8 mouse cellular contexts compared by ENCODE assay signal in genomic region chr11:94404641-94405260, GRCm38 (mm10). TPM values are rescaled to one million over a fixed set of nuclear protein-coding genes. Genes with fewer than 3 reads are reported as not detected.
DNase-seq lines count a peak whose midpoint lies in the region; ATAC-seq and TF ChIP-seq lines count a peak whose summit lies in the region.

No protein-coding gene starts in this region.

- peak; percentile 71 for TF ChIP-seq RAD21 in CH12.LX (IDR thresholded peaks at IDR 0.05; ENCODE audit: low read depth, low read length)

- 23% methylated on average over 11 of the region's 11 CpGs for WGBS in embryonic facial prominence, embryonic 13.5 days
- WGBS in heart, embryonic 16.5 days: 25% methylated on average over 11 of the region's 11 CpGs
- WGBS in large intestine, adult 2 months: 10% methylated on average over 11 of the region's 11 CpGs
- 22% methylated on average over 11 of the region's 11 CpGs for WGBS in lung, adult 2 months

- peak; percentile 75 to 94 for TF ChIP-seq CTCF in CH12.LX (conservative IDR thresholded peaks at IDR 0.05 in 1 of 2, IDR thresholded peaks at IDR 0.05 in 1 of 2; ENCODE audit: low read depth in 2 of 2, low read length in 2 of 2)
- TF ChIP-seq CTCF in lung, adult 2 months (IDR thresholded peaks at IDR 0.05; ENCODE audit: insufficient read depth, low read length): peak; percentile 90

- H3K9me3 ChIP-seq in CH12.LX (replicated peaks; ENCODE audit: low read length): no peaks in the 10 kb centered on the region
- no peaks in the 10 kb centered on the region for H3K9me3 ChIP-seq in embryonic facial prominence, embryonic 13.5 days
- H3K9me3 ChIP-seq in heart, embryonic 16.5 days (replicated peaks; ENCODE audit: control insufficient read depth, low read length): no peaks in the 10 kb centered on the region

- peak; percentile 80 for DNase-seq in CH12.LX (ENCODE audit: extremely low read depth)
- peak; percentile 59 to 70 for DNase-seq in adrenal gland, postnatal 4 days (ENCODE audit: low spot score in 2 of 2)
- peak; percentile 85 for DNase-seq in large intestine, adult 2 months (ENCODE audit: low read depth, low spot score)
- DNase-seq in lung, adult 2 months: peak; percentile 92
- peak; percentile 85 for DNase-seq in retina, embryonic 14.5 days (ENCODE audit: low spot score)
- peak; percentile 79 for DNase-seq in thymus, postnatal 25 days

- H3K27ac ChIP-seq in CH12.LX (ENCODE audit: insufficient read depth, low read depth): no peak overlapping the region
- 0 out of 2 replicates have a peak overlapping the region, but pooled peaks have one; percentile 48 for H3K27ac ChIP-seq in embryonic facial prominence, embryonic 13.5 days
- no peak overlapping the region for H3K27ac ChIP-seq in heart, embryonic 16.5 days (ENCODE audit: low read length)

- peak overlapping the region in 2 of 3 experiments; percentile 2 to 9 for H3K4me3 ChIP-seq in CH12.LX (replicated peaks in 1 of 3; ENCODE audit: low read depth in 2 of 3, low read length in 2 of 3, poor library complexity in 1 of 3)
- H3K4me3 ChIP-seq in embryonic facial prominence, embryonic 13.5 days: no peak overlapping the region
- no peak overlapping the region for H3K4me3 ChIP-seq in heart, embryonic 16.5 days (ENCODE audit: low read length)
- H3K4me3 ChIP-seq in lung, adult 2 months (replicated peaks; ENCODE audit: extremely low read depth, low read depth, low read length): no peak overlapping the region

- no peak overlapping the region for H3K9ac ChIP-seq in CH12.LX (ENCODE audit: insufficient read depth, low read depth)
- H3K9ac ChIP-seq in embryonic facial prominence, embryonic 13.5 days: no peak overlapping the region
- H3K9ac ChIP-seq in heart, embryonic 16.5 days (ENCODE audit: low read length): no peak overlapping the region

- H3K36me3 ChIP-seq in CH12.LX (replicated peaks in 1 of 2; ENCODE audit: control insufficient read depth in 1 of 2, insufficient read depth in 1 of 2, low read length in 1 of 2): peaks cover 0 to 2% of the 10 kb centered on the region in 2 experiments
- H3K36me3 ChIP-seq in embryonic facial prominence, embryonic 13.5 days: peaks cover 14% of the 10 kb centered on the region
- no peaks in the 10 kb centered on the region for H3K36me3 ChIP-seq in heart, embryonic 16.5 days (ENCODE audit: control insufficient read depth, insufficient read depth)

- dilution Hi-C loops in CH12.LX (cut with MboI; ENCODE audit: extremely low pct_ligation_motif_present, extremely low pct_unique_long_range_greater_than_20kb, low sequenced_read_pairs): no loop called here

- no peak for TF ChIP-seq EP300 in CH12.LX (IDR thresholded peaks at IDR 0.05; ENCODE audit: low read length)

- H3K4me2 ChIP-seq in CH12.LX (ENCODE audit: insufficient read depth, low read depth, poor library complexity, severe bottlenecking): 0 out of 2 replicates have a peak overlapping the region, but pooled peaks have one; percentile 5
- H3K4me2 ChIP-seq in embryonic facial prominence, embryonic 13.5 days: no peak overlapping the region
- no peak overlapping the region for H3K4me2 ChIP-seq in heart, embryonic 16.5 days (ENCODE audit: low read depth, low read length)

- TF ChIP-seq POLR2A in CH12.LX (IDR thresholded peaks at IDR 0.05; ENCODE audit: low read depth, low read length): no peak
- TF ChIP-seq POLR2A in lung, adult 2 months (IDR thresholded peaks at IDR 0.05; ENCODE audit: borderline replicate concordance, extremely low read depth, low read depth, low read length): no peak

- no peaks in the 10 kb centered on the region for H3K79me2 ChIP-seq in CH12.LX (replicated peaks; ENCODE audit: control insufficient read depth, extremely low read depth, insufficient read depth, poor library complexity, severe bottlenecking)

- in situ Hi-C loops in CH12.LX (cut with MboI; ENCODE audit: low pct_ligation_motif_present, low pct_unique_long_range_greater_than_20kb, low sequenced_read_pairs): no loop called here

- H3K4me1 ChIP-seq in CH12.LX (ENCODE audit: control insufficient read depth in 1 of 2, insufficient read depth in 2 of 2): peaks cover 22 to 67% of the 10 kb centered on the region in 2 experiments
- peaks cover 52% of the 10 kb centered on the region for H3K4me1 ChIP-seq in embryonic facial prominence, embryonic 13.5 days
- peaks cover 8% of the 10 kb centered on the region for H3K4me1 ChIP-seq in heart, embryonic 16.5 days (ENCODE audit: control insufficient read depth, insufficient read depth, low read length)
- no peaks in the 10 kb centered on the region for H3K4me1 ChIP-seq in lung, adult 2 months (ENCODE audit: control insufficient read depth, insufficient read depth, low read length)

- no peaks in the 10 kb centered on the region for H3K27me3 ChIP-seq in CH12.LX (replicated peaks)
- no peaks in the 10 kb centered on the region for H3K27me3 ChIP-seq in embryonic facial prominence, embryonic 13.5 days
- H3K27me3 ChIP-seq in heart, embryonic 16.5 days (ENCODE audit: control insufficient read depth, insufficient read depth, low read length): 0 out of 2 replicates have a peak, but pooled peaks cover 5% of the 10 kb centered on the region

- peak; percentile 52; the same call in 1 of the 2 replicates for ATAC-seq in embryonic facial prominence, embryonic 13.5 days (ENCODE audit: insufficient number of reproducible peaks, insufficient read depth, low FRiP score, low TSS enrichment, low read depth)
- ATAC-seq in heart, embryonic 16.5 days (replicated peaks; ENCODE audit: extremely low read depth, insufficient read depth, low FRiP score): peak; percentile 70

TF ChIP-seq in CH12.LX, 34 proteins besides CTCF, POLR2A, EP300 and RAD21:
- TF ChIP-seq SMC3 (IDR thresholded peaks at IDR 0.05; ENCODE audit: low read depth, low read length): peak; percentile 98
- TF ChIP-seq USF1 (IDR thresholded peaks at IDR 0.05; ENCODE audit: low read depth, low read length): no peak
- peak; percentile 60; the same call in 1 of the 2 replicates for TF ChIP-seq ZC3H11A (IDR thresholded peaks at IDR 0.05; ENCODE audit: low read depth, low read length)

RNA-seq across cellular contexts. Expression of gene Abcc3, which starts 12.0 kb away (rescaled TPM):
- 0.08 and 0.21 TPM in 2 replicates for total RNA-seq in CH12.LX (2012; rRNA removed)
- total RNA-seq in CH12.LX (2014; rRNA removed): 0.15 and 0.40 TPM in 2 replicates
- 0.46 and 0.66 TPM in 2 replicates for polyA plus RNA-seq in CH12.LX (2012; ENCODE audit: insufficient read length, low read depth)
- total RNA-seq in adrenal gland, postnatal 4 days (2021): 10 to 100 TPM in 1 of 2 experiments, 1 to 10 TPM in 1; 7.9 to 11.7 TPM
- 0.96 and 1.2 TPM in 2 replicates for polyA plus RNA-seq in embryonic facial prominence, embryonic 13.5 days (2015; fragmentation: Nextera tagmentation; extraction: Ambion mirVana)
- 1.1 and 1.3 TPM in 2 replicates for polyA plus RNA-seq in heart, embryonic 16.5 days (2015; fragmentation: Nextera tagmentation; extraction: Ambion mirVana)
- polyA plus RNA-seq in large intestine, adult 2 months (2012; rRNA removed): 48.1 and 67.9 TPM in 2 replicates
- 47.6 and 57.9 TPM in 2 replicates for polyA plus RNA-seq in lung, adult 2 months (2012; rRNA removed)

Comparison
In these comparisons a context has a peak if more than half of its experiments do, and no peak if none do; other contexts are left out.
1. H3K4me3 ChIP-seq: peak in CH12.LX (2 of 3); none in embryonic facial prominence, embryonic 13.5 days (single experiment), heart, embryonic 16.5 days (single experiment) and lung, adult 2 months (single experiment).
2. RNA of gene Abcc3, which starts 12.0 kb away (polyA plus RNA-seq): 47.6 to 57.9 TPM in lung, adult 2 months and 48.1 to 67.9 TPM in large intestine, adult 2 months; 1.1 to 1.3 TPM in heart, embryonic 16.5 days, 0.96 to 1.2 TPM in embryonic facial prominence, embryonic 13.5 days and 0.46 to 0.66 TPM in CH12.LX; every median in the first group is over 10 times any median in the second.
3. Peak in every context shown above with its lines, with median percentiles within 50 percentile points of each other: DNase-seq.